Mouse (Mus musculus) lung, adult 2 months (tissue): ENCODE measurements around the gene Cadps. TPM values are rescaled to one million over a fixed set of nuclear protein-coding genes. Genes with fewer than 3 reads are reported as not detected.

Experiments
- DNase-seq: peaks from one replicate; pipeline ENCODE4 v3.0.0; 2022
- H3K4me1 ChIP-seq: fragments of 200-500 bp; 2 replicates; pipeline ENCODE4 v1.6.1; 2011; ENCODE audit warnings: low read length; ENCODE audit not compliant: control insufficient read depth, insufficient read depth
- H3K4me3 ChIP-seq: fragments of 200-500 bp; replicated peaks from 2 replicates; pipeline ENCODE3; 2011; ENCODE audit warnings: low read depth, mild to moderate bottlenecking, control low read depth, low read length; ENCODE audit errors: extremely low read depth
- CTCF ChIP-seq: fragments of 200-500 bp; IDR thresholded peaks from 2 replicates; pipeline ENCODE4 v1.5.1; 2011; ENCODE audit warnings: mild to moderate bottlenecking, low read length, control low read depth; ENCODE audit not compliant: insufficient read depth
- POLR2A ChIP-seq: fragments of 200-500 bp; IDR thresholded peaks from 2 replicates; pipeline ENCODE4 v1.6.1; 2011; ENCODE audit warnings: low read depth, mild to moderate bottlenecking, control low read depth, low read length, borderline replicate concordance; ENCODE audit errors: extremely low read depth
- WGBS: fragments of 180-500 bp; shearing (Covaris S2); methylation state at CpG from one replicate; pipeline ENCODE4 v1.1.7; 2018; 5-methylcytosine and 5-hydroxymethylcytosine counted together
- polyA plus RNA-seq: library from polyadenylated mRNA; depleted of rRNA; stranded (reverse); fragments of >200 nt; gene quantifications from 2 replicates; pipeline ENCODE4 v1.2.3, GENCODE M21; 2012

The Cadps gene
- polyA plus RNA-seq, 1 experiment: 0.06 TPM

- Histone ChIP-seq H3K4me3 (no peak overlapping the region), H3K4me1 (no peaks in the 10 kb centered on the region)
- WGBS: 88% methylated on average over 6 of the region's 6 CpGs
- no peak for TF ChIP-seq POLR2A
- no peak for TF ChIP-seq CTCF
- DNase-seq: no peak
Measured at GRCm38 (mm10) chr14:12448883-12449282, 374.0 kb downstream of the Cadps start.

GRCm38 (mm10) chr14:12441019-12441418, 381.9 kb downstream of the Cadps start:
- no peak for DNase-seq
- no peak overlapping the region for H3K4me3 ChIP-seq
- 72% methylated on average over 2 of the region's 2 CpGs for WGBS
- TF ChIP-seq CTCF: no peak
- TF ChIP-seq POLR2A: no peak
- H3K4me1 ChIP-seq: no peaks in the 10 kb centered on the region

- Histone ChIP-seq H3K4me3 (no peak overlapping the region), H3K4me1 (no peaks in the 10 kb centered on the region)
- TF ChIP-seq POLR2A (no peak), CTCF (no peak)
- no peak for DNase-seq
- 79% methylated on average over 4 of the region's 4 CpGs for WGBS
Measured at GRCm38 (mm10) chr14:12437976-12438375, 384.9 kb downstream of the Cadps start.

- 68% methylated on average over 7 of the region's 7 CpGs for WGBS
- Histone ChIP-seq H3K4me3 (no peak overlapping the region), H3K4me1 (no peaks in the 10 kb centered on the region)
- no peak for TF ChIP-seq POLR2A
- TF ChIP-seq CTCF: no peak
- DNase-seq: no peak
Measured at GRCm38 (mm10) chr14:12437422-12437821, 385.5 kb downstream of the Cadps start.

GRCm38 (mm10) chr14:12436903-12437368, 385.9 kb downstream of the Cadps start:
- no peak for DNase-seq
- no peak for TF ChIP-seq POLR2A
- TF ChIP-seq CTCF: no peak
- 80% methylated on average over 14 of the region's 14 CpGs for WGBS
- Histone ChIP-seq H3K4me1 (no peaks in the 10 kb centered on the region), H3K4me3 (no peak overlapping the region)

GRCm38 (mm10) chr14:12428021-12428654, 394.7 kb downstream of the Cadps start:
- Histone ChIP-seq H3K4me3 (no peak overlapping the region), H3K4me1 (no peaks in the 10 kb centered on the region)
- WGBS: 72% methylated on average over 8 of the region's 8 CpGs
- DNase-seq: no peak
- TF ChIP-seq CTCF (no peak), POLR2A (no peak)

GRCm38 (mm10) chr14:12425311-12425710, 397.6 kb downstream of the Cadps start:
- H3K4me3 ChIP-seq: no peak overlapping the region
- TF ChIP-seq POLR2A (no peak), CTCF (no peak)
- no peak for DNase-seq
- 68% methylated on average over 6 of the region's 6 CpGs for WGBS
- no peaks in the 10 kb centered on the region for H3K4me1 ChIP-seq

- Histone ChIP-seq H3K4me1 (no peaks in the 10 kb centered on the region), H3K4me3 (no peak overlapping the region)
- WGBS: 87% methylated on average over 12 of the region's 12 CpGs
- no peak for DNase-seq
- TF ChIP-seq CTCF: no peak
- no peak for TF ChIP-seq POLR2A
Measured at GRCm38 (mm10) chr14:12410276-12410675, 412.6 kb downstream of the Cadps start.

GRCm38 (mm10) chr14:12409811-12410210, 413.1 kb downstream of the Cadps start:
- Histone ChIP-seq H3K4me3 (no peak overlapping the region), H3K4me1 (no peaks in the 10 kb centered on the region)
- TF ChIP-seq CTCF: no peak
- TF ChIP-seq POLR2A: no peak
- 74% methylated on average over 3 of the region's 3 CpGs for WGBS
- no peak for DNase-seq

GRCm38 (mm10) chr14:12406588-12406987, 416.3 kb downstream of the Cadps start:
- H3K4me1 ChIP-seq: no peaks in the 10 kb centered on the region

More at GRCm38 (mm10) chr14:12406588-12406987, 416.3 kb downstream of the Cadps start:
- no peak overlapping the region for H3K4me3 ChIP-seq
- no peak for TF ChIP-seq POLR2A
- no peak for TF ChIP-seq CTCF
- 70% methylated on average over 10 of the region's 10 CpGs for WGBS
- DNase-seq: no peak
